Mouse (Mus musculus) lung, embryonic 16.5 days (tissue): Measurements from ENCODE around the gene Purb. TPM values are rescaled to one million over a fixed set of nuclear protein-coding genes. Genes with fewer than 3 reads are reported as not detected.
A peak's percentile ranks its signal among the peaks of the same experiment; 100 is the strongest.

Experiments
- ATAC-seq: fragments of 200-750 bp; cut with Nextera tagmentation; 2 replicates; pipeline ENCODE4 v1.8.0; 2017; ENCODE audit warnings: low read depth, mild to moderate bottlenecking, moderate library complexity
- H3K27ac ChIP-seq: fragments of 300-500 bp; sonication (generic); 2 replicates; pipeline ENCODE4 v1.5.1; 2014; ENCODE audit warnings: mild to moderate bottlenecking, control low read depth, low read length
- H3K27me3 ChIP-seq: fragments of 300-500 bp; sonication (generic); 2 replicates; pipeline ENCODE4 v1.6.1; 2014; ENCODE audit warnings: low read depth, low read length, mixed read lengths; ENCODE audit not compliant: control insufficient read depth, insufficient read depth
- H3K36me3 ChIP-seq: fragments of 300-500 bp; sonication (generic); 2 replicates; pipeline ENCODE4 v1.6.1; 2014; ENCODE audit warnings: low read length; ENCODE audit not compliant: control insufficient read depth, insufficient read depth
- H3K4me1 ChIP-seq: fragments of 300-500 bp; sonication (generic); replicated peaks from 2 replicates; pipeline ENCODE4 v1.6.1; 2014; ENCODE audit warnings: low read length, mixed read lengths; ENCODE audit not compliant: control insufficient read depth, insufficient read depth
- H3K4me2 ChIP-seq: fragments of 300-500 bp; sonication (generic); 2 replicates; pipeline ENCODE4 v1.6.1; 2014; ENCODE audit warnings: low read depth, low read length, control low read depth
- H3K4me3 ChIP-seq: fragments of 300-500 bp; sonication (generic); 2 replicates; pipeline ENCODE4 v1.5.1; 2014; ENCODE audit warnings: mild to moderate bottlenecking, low read length, control low read depth
- H3K9ac ChIP-seq: fragments of 300-500 bp; sonication (generic); 2 replicates; pipeline ENCODE4 v1.6.1; 2014; ENCODE audit warnings: low read length, control low read depth
- H3K9me3 ChIP-seq: fragments of 300-500 bp; sonication (generic); 2 replicates; pipeline ENCODE4 v1.6.1; 2016; ENCODE audit warnings: low read length; ENCODE audit not compliant: control insufficient read depth
- WGBS: fragments of 180-500 bp; shearing (Covaris S2); extraction: QIAGEN DNeasy Blood & Tissue Kit; methylation state at CpG from one replicate; pipeline ENCODE4 v1.1.7; 2014; 5-methylcytosine and 5-hydroxymethylcytosine counted together
- polyA plus RNA-seq: library from polyadenylated mRNA; unstranded; fragments of >200 nt; fragmentation: Nextera tagmentation; extraction: Ambion mirVana; gene quantifications from 2 replicates; pipeline ENCODE4 v1.2.1, GENCODE M21; 2015

Purb gene
- polyA plus RNA-seq, 1 experiment from 2014 or later, result 32.6 TPM

- Histone ChIP-seq H3K4me3 (no peak overlapping the region), H3K36me3 (no peaks in the 10 kb centered on the region), H3K27me3 (no peaks in the 10 kb centered on the region), H3K9ac (no peak overlapping the region), H3K9me3 (no peaks in the 10 kb centered on the region), H3K4me2 (no peak overlapping the region), H3K4me1 (peaks cover 3% of the 10 kb centered on the region; the same call in 1 of the 2 replicates), H3K27ac (no peak overlapping the region)
- ATAC-seq, result peak; percentile 76
- 29% methylated on average over 7 of the region's 7 CpGs for WGBS
These were observed 39.1 kb upstream of the Purb start for GRCm38 (mm10) chr11:6514837-6515236.

- Histone ChIP-seq H3K9me3 (no peaks in the 10 kb centered on the region), H3K4me1 (no peaks in the 10 kb centered on the region), H3K27ac (no peak overlapping the region), H3K9ac (no peak overlapping the region), H3K36me3 (no peaks in the 10 kb centered on the region), H3K4me2 (no peak overlapping the region), H3K27me3 (no peaks in the 10 kb centered on the region), H3K4me3 (no peak overlapping the region)
- WGBS, result 56% methylated on average over 1 of the region's 1 CpGs
- no peak for ATAC-seq
These were observed 32.7 kb upstream of the Purb start for GRCm38 (mm10) chr11:6508269-6508876.

GRCm38 (mm10) chr11:6506516-6506915, 30.8 kb upstream of the Purb start:
- no peak overlapping the region for H3K9ac ChIP-seq
- 64% methylated on average over 9 of the region's 9 CpGs for whole genome bisulfite sequencing
- no peak overlapping the region for H3K4me3 ChIP-seq
- no peak overlapping the region for H3K4me2 ChIP-seq
- H3K27me3 ChIP-seq, result no peaks in the 10 kb centered on the region
- H3K9me3 ChIP-seq, result no peaks in the 10 kb centered on the region
- no peak for ATAC-seq
- no peaks in the 10 kb centered on the region for H3K4me1 ChIP-seq
- H3K36me3 ChIP-seq, result no peaks in the 10 kb centered on the region
- no peak overlapping the region for H3K27ac ChIP-seq

GRCm38 (mm10) chr11:6504689-6505088, 29.0 kb upstream of the Purb start:
- Histone ChIP-seq H3K9me3 (no peaks in the 10 kb centered on the region), H3K27me3 (no peaks in the 10 kb centered on the region), H3K4me3 (no peak overlapping the region), H3K9ac (no peak overlapping the region), H3K36me3 (no peaks in the 10 kb centered on the region), H3K4me1 (no peaks in the 10 kb centered on the region), H3K27ac (peak overlapping the region; percentile 62), H3K4me2 (no peak overlapping the region)
- WGBS, result 45% methylated on average over 6 of the region's 6 CpGs
- peak; percentile 80 for ATAC-seq

GRCm38 (mm10) chr11:6504226-6504625, 28.5 kb upstream of the Purb start:
- H3K9me3 ChIP-seq, result no peaks in the 10 kb centered on the region
- WGBS, result 63% methylated on average over 3 of the region's 3 CpGs

GRCm38 (mm10) chr11:6502506-6502905, 26.8 kb upstream of the Purb start:
- Histone ChIP-seq H3K27ac (no peak overlapping the region), H3K36me3 (no peaks in the 10 kb centered on the region), H3K9ac (no peak overlapping the region), H3K4me3 (no peak overlapping the region), H3K27me3 (no peaks in the 10 kb centered on the region), H3K4me1 (no peaks in the 10 kb centered on the region), H3K9me3 (no peaks in the 10 kb centered on the region), H3K4me2 (no peak overlapping the region)
- no peak for ATAC-seq
- WGBS, result 93% methylated on average over 2 of the region's 2 CpGs

More at GRCm38 (mm10) chr11:6504226-6504625, 28.5 kb upstream of the Purb start:
- ATAC-seq, result no peak; the same call in 1 of the 2 replicates
- H3K36me3 ChIP-seq, result no peaks in the 10 kb centered on the region
- H3K9ac ChIP-seq, result no peak overlapping the region
- peak overlapping the region; percentile 62 for H3K27ac ChIP-seq
- H3K4me3 ChIP-seq, result no peak overlapping the region
- no peaks in the 10 kb centered on the region for H3K27me3 ChIP-seq
- H3K4me2 ChIP-seq, result no peak overlapping the region
- no peaks in the 10 kb centered on the region for H3K4me1 ChIP-seq

GRCm38 (mm10) chr11:6497311-6497948, 21.7 kb upstream of the Purb start:
- Histone ChIP-seq H3K27me3 (no peaks in the 10 kb centered on the region), H3K4me2 (no peak overlapping the region), H3K9ac (no peak overlapping the region), H3K4me1 (no peaks in the 10 kb centered on the region), H3K4me3 (no peak overlapping the region), H3K36me3 (no peaks in the 10 kb centered on the region), H3K9me3 (no peaks in the 10 kb centered on the region), H3K27ac (no peak overlapping the region)
- ATAC-seq, result no peak
- 76% methylated on average over 12 of the region's 12 CpGs for WGBS

GRCm38 (mm10) chr11:6489691-6490503, 14.2 kb upstream of the Purb start:
- no peak overlapping the region for H3K27ac ChIP-seq
- no peaks in the 10 kb centered on the region for H3K27me3 ChIP-seq
- no peak overlapping the region for H3K4me3 ChIP-seq
- 37% methylated on average over 6 of the region's 6 CpGs for WGBS
- no peaks in the 10 kb centered on the region; the same call in 1 of the 2 replicates for H3K9me3 ChIP-seq
- H3K9ac ChIP-seq, result no peak overlapping the region
- no peaks in the 10 kb centered on the region for H3K36me3 ChIP-seq
- ATAC-seq, result no peak
- H3K4me2 ChIP-seq, result no peak overlapping the region
- peaks cover 3% of the 10 kb centered on the region for H3K4me1 ChIP-seq

- H3K36me3 ChIP-seq, result no peaks in the 10 kb centered on the region
- no peaks in the 10 kb centered on the region for H3K27me3 ChIP-seq
- no peak overlapping the region for H3K27ac ChIP-seq
- WGBS, result 92% methylated on average over 7 of the region's 7 CpGs
- no peak overlapping the region for H3K4me3 ChIP-seq
- H3K9ac ChIP-seq, result no peak overlapping the region
- no peak for ATAC-seq
- peaks cover 3% of the 10 kb centered on the region for H3K4me1 ChIP-seq
- H3K9me3 ChIP-seq, result no peaks in the 10 kb centered on the region; the same call in 1 of the 2 replicates
- no peak overlapping the region for H3K4me2 ChIP-seq
These were observed 13.5 kb upstream of the Purb start for GRCm38 (mm10) chr11:6489257-6489656.
